Mouse (Mus musculus) adrenal gland, postnatal 36 days (tissue): ENCODE data around the gene Pip4k2b. TPM values are rescaled to one million over a fixed set of nuclear protein-coding genes. Genes with fewer than 3 reads are reported as not detected.
"Not testable (repeated sequence)": the region's sequence is repeated elsewhere in the genome, so short reads cannot be mapped to it uniquely, and the experiment has no call there.

Experiments used
- DNase-seq, 2 experiments: peaks; one replicate each; pipeline ENCODE4 v3.0.0; 2021; ENCODE audit warnings: mixed read lengths in 1 of 2
- total RNA-seq, 2 experiments: library from RNA; stranded (reverse); gene quantifications; 2 replicates each; pipeline ENCODE4 v1.2.3; 2021

Gene Pip4k2b
- total RNA-seq, 2 experiments from 2014 or later: 27.5 to 29.6 TPM

DNA sequence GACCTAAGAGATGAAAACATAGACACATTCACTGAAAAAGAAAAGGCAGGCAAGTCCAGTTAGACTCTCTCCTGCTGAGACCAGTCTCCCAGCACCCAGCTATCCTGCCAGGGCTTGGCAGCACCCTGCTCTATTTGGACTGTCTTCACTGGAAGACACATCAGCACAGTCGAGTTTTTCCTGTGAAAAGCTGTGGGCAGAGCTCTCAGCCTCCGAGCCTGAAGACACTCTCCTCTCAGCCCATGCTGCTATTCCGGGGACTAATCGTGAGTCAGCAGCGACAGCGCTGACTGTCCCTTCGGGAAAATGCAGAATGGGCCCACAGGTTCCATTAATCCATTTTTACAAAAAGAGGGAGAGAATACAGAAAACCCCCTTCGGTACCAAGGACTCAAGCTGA, 8.8 kb upstream of the Pip4k2b start:
- no peak for DNase-seq

DNA sequence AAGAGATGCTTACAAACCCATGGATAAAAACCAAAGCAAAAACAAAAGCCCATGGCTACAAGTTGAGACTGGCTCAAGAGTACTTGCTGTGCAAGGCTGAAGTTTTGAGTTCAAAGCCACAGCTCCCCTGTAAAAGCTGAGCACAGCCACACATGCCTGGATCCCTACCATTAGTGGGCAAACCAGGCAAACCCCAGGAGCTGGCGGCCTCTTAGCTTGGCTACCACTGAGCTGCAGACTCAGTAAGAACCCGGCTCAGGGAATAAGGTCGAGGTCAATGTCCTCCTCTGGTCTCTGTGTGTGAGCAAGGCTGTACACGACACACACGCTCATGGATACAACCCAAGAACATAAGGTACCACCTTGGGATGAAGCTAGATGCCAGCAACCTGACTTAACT, 4.0 kb upstream of the Pip4k2b start:
- peak; percentile 47 to 57 for DNase-seq

DNA sequence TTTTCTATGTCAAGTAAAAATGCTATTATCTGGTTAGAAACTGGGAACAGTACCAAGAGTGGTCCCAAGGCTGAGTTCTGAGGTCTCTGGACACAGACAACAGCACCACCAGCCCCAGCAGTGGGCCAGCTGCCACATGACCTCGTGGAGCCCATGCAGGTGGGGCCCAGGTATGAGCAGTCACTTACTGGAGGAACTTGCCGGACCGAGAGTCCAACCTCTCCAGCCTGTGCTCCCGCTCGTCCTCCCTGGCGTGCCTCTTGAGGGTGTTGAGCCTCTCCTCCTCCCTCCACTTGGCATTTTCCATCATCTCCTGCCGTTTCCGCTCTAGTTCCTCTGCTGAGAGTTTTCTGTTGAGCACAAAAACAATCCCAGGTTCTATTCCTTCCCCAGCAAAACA, 3.3 kb upstream of the Pip4k2b start:
- DNase-seq: peak in 1 of 2 experiments; percentile 27

DNA sequence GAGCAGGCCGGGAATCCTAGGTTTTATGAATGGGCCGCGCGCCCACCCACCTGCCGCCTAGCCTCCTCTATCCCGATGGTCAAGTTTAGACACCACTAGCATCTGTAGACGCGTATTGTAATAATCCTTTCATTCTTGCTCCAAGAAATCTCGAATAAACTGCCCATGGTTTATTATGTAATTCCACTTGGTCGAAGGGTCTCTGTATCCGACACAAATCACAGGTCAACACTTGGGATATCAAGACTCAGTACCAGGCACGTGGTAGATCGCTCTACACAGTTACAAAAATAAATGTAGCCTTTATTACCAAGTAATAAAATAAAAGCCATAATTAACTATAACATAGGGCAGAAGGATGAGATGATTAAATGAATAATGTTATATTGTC, 822 bp upstream of the Pip4k2b start:
- DNase-seq: no peak

DNA sequence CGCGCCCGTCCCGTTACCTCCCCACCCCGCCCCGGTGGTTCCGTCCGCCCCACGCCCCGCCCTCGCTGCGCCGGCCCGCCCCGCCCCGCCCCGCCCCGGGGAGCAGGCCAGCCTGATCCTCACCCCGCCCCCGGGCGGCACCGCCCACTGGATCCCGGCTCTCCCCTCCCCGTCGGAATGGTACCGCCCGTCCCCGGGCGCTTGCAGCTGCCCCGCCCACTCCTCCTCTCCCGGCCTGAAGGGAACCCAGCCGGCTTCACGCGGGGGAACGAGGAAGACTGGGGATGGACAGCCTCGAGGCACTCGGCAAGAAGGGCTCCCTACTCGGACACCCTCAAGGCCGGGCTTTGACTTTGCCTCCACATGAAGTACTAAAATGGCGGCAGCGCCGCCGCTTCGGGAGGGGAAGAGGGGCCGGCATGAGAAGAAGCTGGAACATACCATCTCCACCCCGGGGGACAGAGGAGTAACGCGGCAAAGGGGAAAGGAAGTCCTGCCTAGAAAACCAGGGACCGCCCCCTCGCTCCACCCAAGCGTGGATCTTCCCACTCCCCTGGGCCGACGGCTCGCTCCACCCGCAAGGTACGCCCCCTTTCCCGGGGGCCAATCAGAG, 320 bp upstream of the Pip4k2b start:
- DNase-seq: peak; percentile 98 to 100

DNA sequence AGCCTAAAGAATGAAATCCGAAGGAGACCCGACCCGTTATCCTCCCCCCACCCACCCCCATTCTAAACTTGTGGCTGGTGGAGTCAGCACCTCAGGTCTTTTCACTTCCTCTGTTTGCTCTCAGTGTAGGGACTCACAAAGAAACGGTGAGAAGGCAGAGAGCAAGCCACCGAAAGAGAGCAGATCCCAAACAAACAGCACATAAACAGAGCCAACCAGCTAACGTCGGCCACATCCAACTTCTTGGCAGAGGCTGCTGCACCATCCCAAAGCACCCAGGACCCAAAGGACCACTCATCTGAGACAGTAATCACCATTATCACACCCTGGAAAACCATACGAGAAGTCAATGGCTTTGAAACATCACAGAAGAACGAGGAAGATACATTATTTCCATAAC, 1.1 kb downstream of the Pip4k2b start:
- no peak for DNase-seq

DNA sequence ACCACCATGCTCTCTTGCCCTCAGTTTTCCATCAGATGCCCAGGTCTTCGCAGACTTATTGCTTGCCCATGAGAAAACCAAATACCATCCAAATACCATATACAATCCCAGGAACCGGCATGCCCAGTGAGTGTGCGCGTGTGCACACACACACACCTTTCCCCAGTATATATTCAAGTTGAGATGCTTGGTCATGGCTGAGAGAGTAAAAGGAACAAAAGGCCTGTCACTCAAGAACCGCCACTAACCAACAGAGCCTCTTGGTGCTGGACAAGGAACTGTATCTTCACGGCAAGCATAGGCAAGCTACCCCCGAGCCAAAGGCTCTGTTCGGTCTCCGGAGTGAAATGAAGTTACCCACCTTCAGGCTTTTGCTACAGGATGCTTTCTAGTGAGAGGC, 1.9 kb downstream of the Pip4k2b start:
- no peak for DNase-seq

DNA sequence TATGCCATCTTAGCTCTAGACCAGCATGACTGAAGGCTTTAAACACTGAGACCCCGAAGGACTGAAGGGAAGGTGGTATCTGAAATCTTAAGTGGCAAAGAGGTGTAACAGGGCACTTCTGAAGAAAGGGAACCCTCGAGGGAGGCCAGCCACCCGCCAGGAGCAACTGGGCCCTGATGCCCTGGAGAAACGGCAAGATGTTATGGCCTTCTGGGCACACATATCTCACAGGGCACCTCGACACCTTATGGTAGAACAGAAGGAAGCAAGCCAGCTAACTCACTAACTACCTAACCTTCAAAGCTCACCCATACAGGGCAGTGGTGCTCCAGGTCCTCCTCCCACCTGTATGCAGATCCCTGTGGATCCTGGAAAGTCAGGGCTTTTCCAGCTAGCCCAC, 2.3 kb downstream of the Pip4k2b start:
- DNase-seq: no peak

DNA sequence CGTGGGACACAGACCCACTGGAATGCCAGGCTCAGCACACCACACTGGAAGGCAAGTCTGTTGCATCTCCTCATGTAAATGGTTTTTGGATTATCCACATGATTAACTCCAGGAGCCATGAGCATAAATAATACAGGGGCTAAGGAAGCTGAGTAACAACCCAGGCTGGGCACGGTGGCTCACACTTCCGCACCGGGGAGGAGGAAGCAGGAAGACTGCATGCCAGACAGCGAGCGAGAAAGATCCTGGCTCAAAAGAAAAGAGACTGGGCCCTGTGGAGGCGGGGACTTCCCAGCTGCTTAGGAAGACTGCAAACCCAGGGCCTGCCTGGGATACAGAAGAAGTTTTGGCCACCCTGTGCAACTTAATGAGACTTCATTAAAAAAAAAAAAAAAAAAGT, 4.3 kb downstream of the Pip4k2b start:
- DNase-seq: peak; percentile 42 to 64

DNA sequence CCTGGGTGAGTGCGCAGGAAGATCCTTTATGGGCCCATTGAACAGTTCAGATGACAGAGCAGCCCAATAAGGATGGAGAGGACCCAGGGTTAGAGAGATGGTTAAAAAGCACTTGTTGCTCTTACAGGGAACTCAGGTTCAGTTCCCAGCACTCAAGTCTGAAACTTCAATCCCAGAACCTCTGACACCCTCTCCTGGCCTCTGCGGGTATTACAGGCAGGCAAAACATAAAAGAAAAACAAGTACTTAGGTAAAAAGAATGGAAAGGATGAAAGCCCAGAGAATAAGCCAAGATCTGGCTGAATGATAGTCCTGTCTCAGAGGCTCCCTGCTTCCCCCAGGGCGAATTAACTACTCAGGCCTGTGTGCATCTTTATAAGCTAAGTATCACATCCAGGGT, 5.3 kb downstream of the Pip4k2b start:
- DNase-seq: no peak

DNA sequence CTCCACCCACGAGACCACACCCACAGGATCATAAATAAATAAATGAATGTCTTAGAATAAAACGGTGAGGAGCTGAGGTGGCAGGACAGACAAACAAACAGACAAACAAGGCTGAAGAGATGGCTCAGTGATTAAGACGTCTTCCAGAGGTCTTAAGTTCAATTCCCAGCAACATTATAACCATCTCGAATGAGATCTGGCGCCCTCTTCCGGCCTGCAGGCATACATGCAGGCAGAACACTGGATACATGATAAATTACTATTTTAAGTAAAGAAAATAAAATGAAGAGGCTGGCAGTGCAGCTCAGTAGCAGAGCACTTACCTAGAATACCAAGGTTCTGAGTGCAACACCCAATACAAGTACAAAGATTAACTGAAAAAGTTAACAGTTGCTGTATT, 5.8 kb downstream of the Pip4k2b start:
- DNase-seq: no peak

DNA sequence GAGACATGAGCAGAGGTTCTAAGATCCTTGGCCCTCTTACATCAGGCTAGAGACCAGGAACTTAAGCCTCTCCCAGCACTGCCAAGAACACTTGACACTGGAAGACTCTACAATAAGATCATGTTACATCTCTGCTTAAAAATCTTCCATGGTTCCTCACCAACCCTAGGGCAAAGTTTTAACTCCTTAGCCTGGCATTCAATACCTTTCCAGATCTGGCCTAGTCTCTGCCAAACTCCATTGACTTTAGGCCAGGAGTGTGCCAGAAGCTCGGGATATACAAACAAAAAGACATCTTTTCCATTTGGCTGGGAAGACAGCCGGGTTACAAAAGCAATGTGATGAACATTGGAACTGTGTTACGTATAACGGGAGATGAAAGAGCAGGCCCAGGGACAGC, 6.9 kb downstream of the Pip4k2b start:
- no peak for DNase-seq

DNA sequence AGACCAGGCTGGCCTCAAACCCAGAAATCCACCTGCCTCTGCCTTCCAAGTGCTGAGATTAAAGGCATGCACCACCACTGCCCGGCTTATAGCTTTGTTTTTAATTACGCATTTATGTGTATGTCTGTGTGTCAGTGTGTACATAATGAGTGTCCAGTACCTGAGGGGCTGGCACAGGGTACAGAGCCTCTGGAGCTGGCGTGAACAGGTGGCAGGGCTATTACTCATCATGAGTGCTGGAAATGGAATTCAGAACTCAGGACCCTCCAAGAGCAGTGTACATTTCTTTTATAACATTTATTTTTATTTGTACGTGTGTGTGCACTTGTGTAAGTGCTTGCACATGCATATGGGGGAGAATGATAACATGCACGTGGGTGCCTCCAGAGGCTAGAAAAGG, 7.9 kb downstream of the Pip4k2b start:
- no peak for DNase-seq

DNA sequence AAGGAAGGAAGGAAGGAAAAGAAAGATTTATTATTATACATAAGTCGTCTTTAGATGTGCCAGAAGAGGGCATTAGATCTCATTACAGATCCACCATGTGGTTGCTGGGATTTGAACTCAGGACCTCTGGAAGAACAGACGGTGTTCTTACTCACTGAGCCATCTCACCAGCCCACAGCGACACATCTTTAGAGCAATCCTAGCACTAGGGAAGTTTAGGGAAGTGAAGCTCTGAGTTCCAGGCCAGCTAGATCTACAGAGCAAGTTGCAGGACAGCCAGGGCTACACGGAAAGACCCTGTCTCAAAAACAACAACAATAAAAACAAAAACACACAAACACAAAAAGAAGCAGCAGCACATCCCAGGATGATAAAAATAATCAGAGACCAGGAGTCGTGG, 9.7 kb downstream of the Pip4k2b start:
- DNase-seq: not testable (repeated sequence)

DNA sequence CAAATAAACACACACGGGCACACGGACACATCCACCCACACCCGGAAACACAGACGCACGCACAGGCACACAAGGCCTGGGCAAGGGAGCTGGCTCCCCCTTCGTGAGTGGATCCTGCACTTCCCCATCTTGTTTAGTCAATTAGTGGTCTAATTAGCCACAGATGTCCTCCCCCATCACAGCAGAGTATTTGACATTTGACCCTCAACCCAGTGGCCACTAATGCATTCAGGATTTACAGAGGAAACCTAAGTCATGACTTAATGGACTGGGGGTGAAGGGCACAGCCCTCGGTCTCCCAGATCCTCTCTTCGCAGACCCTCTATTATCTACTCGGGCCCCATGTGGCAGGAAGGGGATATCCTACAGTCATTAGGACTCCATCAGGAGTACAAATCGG, 10.8 kb downstream of the Pip4k2b start:
- no peak for DNase-seq

DNA sequence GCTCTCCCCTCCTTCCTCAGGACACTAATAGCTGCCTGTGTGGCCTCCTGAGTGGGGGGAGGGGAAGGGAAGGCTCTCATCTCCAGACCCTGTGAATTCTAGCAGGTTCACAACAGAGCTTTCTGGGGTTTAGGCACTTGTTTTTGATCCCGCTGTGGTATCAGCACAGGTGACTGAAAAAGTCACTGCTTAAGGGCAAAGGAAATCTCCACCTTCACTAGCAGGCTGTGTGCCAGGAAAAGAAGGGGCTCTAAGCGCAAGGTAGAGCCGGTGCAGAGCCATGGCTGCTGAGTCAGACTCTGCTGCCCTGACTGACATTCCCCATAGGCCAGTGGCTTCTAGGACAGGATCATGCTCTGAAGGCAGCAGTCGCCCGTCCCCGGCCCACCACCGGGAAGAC, 15.8 kb downstream of the Pip4k2b start:
- no peak for DNase-seq

DNA sequence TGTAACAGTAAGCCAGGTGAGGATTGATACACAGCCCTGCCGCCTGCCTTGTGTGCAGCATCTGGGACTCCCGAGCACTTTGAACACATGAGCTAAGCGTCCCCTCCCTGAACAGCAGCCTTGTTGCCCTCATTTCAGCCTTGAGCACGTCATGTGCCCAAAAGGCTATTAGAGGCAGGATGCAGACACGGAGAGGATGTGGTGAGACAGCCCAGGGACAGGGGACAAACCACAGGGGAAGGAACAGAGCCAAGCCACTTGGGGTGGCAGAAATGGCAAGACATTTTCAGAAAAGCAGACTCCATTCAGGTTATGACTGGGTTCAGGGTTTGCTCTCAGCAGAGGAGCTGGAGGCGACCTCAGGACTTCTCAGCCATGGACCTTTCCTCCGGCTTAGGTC, 16.2 kb downstream of the Pip4k2b start:
- DNase-seq: peak; percentile 30 to 32

DNA sequence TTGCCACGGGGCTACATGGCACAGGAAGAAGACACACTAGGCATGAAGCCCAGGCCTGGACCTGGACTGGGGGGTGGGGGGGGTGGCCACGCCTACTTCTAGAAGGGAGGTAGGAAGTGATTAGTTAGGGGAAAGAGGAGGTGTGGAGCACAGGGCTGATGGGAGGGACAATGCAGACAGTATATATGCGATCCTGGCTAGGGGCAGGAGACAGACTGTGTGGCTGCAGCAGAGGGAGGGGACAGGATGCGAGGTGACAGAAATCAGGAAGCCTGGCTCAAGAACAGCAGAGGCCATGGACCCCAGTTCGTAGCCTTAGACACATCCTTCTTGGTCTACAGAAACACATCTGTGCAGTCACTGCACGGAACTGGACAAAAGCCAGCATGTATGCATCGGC, 20.8 kb downstream of the Pip4k2b start:
- DNase-seq: no peak

DNA sequence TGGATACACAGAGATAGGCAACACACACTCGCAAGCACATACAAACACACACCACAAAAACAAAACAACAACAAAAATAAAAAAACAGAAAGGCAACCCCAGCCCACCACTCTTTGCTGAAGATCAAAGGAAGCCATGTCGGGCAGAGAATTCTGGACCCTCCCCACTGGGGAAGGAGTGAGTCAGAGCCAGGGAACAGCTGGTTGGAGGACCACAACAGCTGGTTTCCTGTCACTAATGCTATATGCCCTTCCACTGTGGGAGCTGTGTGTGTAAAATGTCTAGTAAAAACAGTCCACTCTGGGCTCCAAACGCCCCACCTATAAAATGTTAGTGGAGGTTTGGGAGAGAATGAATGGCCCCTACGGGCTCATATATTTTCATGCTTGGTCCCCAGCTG, 23.2 kb downstream of the Pip4k2b start:
- no peak for DNase-seq

DNA sequence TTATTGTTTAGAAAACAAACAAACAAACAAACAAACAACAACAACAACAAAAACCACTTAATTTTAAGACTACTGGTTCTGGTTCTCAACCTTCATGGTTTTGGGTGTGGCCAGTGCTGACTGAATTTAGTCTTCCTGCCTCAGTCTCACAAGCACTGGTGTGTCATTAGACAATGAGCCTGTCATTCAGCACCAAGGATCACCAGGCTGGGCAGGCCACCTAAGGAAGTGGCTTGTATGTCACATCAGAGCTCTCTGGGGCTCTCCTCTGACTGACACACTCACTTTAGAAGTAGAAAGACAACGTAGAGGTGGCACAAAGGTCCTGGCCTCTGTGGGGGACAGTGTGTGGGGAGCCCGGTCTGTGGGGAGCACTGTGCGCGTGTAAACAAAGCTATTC, 25.5 kb downstream of the Pip4k2b start:
- DNase-seq: no peak

DNA sequence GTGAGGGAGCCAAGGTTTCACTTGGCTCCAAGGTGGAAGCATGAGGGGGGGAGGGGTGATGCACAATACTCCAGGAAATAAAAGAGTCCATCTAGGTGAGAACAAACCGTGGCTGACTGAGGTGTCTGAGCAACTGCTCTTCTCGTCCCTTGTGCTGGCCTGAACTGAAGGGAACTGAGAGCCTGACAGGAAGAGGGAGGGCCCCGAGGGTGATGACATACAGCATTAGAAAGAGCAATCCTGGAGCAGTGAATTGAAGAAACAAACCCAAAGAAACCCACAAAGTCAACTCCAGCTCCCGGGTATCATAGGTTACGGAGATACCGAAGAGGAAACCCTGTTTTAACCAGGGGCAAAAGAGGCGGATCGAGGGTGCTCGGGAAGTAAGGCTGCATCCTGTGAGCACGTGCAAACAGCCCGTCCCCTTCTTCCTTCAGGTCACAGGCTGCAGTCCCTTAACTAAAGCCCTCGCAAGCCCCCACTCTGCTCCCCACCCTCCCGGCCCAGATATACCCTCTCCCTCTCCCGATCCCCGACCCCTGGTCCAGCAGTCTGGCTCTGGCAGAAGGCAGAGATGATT, 26.1 kb downstream of the Pip4k2b start:
- no peak for DNase-seq

DNA sequence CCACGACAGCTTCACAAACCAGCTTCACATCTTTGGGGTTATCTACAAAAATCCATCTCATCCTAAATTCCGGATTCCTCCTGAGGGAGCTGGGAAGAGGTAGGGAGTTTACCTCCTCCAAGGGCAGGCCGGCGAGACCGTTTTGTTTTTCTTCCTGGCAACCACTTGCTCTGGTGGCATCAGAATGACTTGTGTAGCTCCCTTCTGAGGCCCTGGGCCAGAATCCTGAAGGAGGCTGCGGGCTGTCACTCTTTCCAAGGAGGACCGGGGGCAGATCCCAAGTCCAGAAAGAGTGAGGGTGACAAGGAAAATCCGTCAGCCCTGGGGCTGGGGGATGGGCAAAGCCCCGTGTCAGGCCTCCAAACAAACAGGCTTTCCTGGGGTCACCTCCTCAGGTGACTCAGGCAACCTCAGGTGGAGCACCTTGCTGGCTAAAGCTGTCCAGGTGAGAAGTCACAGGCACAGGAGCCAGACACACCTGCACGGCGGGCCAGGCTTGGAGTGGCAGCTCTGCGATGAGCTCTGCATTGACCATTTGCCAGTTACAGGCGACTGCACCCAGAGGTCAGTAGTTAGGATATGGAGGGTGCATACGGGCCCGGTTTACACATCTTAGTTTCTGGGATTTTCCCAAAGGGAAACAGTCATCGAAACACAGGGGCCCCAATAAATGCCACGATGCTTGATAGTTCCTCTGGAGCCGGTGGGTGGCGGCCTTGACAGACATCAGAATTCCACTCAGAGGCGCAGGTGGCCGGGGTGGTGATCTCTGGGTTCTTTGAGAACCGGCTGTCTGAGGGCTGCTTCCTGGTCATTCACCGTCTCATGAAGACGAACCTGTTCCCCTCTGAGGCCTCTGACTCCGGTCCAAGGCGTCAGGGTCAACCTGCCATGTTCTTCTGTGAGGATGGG, 26.9 kb downstream of the Pip4k2b start:
- DNase-seq: no peak

DNA sequence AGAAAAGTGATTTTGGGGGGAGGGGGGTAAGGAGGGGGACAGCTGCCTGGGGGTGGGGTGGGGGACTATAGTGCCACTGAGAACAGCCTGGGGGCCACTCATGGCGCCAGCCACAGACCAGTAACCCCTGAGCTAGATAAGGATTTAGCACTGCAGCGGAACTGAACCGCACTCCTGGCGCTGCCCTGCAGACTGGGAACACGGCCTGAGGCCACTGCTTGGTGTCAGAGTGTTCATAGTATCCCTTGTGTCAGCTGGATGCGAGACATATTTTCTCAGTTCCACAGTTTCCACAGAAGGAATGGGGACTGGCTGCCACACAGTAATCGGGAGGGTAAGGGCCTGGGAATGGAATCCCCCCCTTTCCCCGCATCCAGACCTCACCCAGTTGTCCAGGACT, 28.5 kb downstream of the Pip4k2b start:
- no peak for DNase-seq
